Mouse (Mus musculus) olfactory bulb, adult 2 months (tissue): ENCODE measurements at regions not wholly inside any gene's neighbourhood (a gene's known extent, or its start where the extent isn't known, plus 50 kb on each side); places are given as distances from the start of the nearest gene placed in this dataset.

ENCODE experiments used
- CTCF ChIP-seq: fragments of 200-500 bp; IDR thresholded peaks from 2 replicates; pipeline ENCODE4 v1.5.1; 2012; ENCODE audit warnings: low read depth, mild to moderate bottlenecking, low read length, moderate library complexity; ENCODE audit not compliant: insufficient read depth
- POLR2A ChIP-seq: fragments of 200-500 bp; IDR thresholded peaks from 2 replicates; pipeline ENCODE4 v1.6.1; 2012; ENCODE audit warnings: mild to moderate bottlenecking, low read depth, low read length, moderate library complexity; ENCODE audit not compliant: insufficient read depth

DNA sequence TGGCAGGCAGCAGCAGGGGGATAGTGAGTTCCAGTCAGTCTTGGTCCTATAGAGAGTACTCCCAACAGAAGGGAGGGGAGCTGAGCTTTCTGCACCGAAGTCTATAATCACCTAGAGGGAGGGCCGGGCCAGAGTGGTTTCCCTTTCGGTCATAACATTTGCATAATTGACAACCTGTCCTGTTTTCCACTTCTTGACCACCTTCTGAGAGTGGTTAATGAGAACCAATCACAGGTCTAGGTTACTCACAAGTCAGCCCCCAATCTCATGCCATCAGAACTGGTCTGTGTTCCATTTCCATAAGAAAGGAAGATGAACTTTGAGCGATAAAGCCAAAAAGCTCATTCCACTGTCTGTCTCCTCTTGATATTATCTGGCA, 611.9 kb downstream of the Zfp706 start:
- TF ChIP-seq POLR2A (no peak), CTCF (no peak)
